Mouse (Mus musculus) brain, adult 2 months (tissue): ENCODE measurements at regions not wholly inside any gene's neighbourhood (a gene's known extent, or its start where the extent isn't known, plus 50 kb on each side); places are given as distances from the start of the nearest gene placed in this dataset.

ENCODE experiments used
- DNase-seq: peaks from one replicate; pipeline ENCODE4 v3.0.0; 2011; ENCODE audit warnings: low read depth, low spot score

DNA sequence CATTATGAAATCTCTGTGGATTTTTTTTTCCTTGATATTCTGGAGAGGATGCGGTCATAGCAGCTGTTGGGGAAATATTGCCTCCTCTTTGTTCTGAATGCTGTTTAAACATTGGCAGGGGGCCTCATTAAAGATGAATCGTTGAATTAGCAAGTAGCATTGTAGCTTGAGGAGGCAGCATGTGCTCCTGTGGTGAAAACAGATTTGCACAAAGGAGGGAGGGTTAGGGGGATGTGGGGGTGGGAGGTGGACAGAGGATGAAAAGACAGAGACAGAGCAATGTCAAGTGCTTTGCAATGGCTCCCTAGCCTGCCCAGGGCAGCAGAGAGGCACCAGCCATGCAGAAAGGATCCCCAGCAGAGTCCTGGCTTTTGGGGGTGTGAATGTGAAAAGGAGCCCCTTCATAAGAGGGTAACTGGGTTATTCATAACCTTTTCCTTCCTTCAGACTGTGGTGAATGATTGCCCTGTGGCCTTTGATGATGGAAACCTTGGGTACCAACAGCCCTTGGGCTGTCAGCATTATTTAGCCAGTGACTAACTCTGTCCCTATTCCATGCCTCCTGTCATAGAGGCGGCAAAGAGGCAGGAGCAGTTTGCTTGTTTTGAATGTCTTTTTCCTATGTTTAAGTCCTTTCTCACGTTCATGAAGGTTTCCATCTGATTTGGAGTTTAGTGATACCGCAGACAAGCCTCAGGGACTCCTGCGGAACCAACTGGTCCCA is 1541.6 kb upstream of the Gulo start:
- DNase-seq = no peak

DNA sequence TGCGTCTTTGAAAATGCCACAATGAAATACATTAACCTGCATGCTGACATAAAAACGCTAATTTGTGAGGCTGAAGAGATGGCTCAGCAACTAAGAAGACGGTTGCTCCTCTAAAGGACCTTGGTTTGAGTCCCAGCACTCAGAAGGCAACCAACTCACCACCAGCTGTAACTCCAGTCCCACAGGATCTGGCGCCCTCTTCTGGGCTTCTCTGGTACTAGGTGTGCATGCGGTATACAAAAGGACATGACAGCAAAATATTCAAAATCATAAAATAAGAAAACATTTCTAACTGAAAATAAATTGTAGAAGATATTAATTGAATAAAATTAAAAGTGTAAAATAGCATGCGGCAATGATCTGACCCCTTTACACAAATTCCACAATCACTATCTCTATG is 1539.7 kb upstream of the Gulo start:
- no peak for DNase-seq

DNA sequence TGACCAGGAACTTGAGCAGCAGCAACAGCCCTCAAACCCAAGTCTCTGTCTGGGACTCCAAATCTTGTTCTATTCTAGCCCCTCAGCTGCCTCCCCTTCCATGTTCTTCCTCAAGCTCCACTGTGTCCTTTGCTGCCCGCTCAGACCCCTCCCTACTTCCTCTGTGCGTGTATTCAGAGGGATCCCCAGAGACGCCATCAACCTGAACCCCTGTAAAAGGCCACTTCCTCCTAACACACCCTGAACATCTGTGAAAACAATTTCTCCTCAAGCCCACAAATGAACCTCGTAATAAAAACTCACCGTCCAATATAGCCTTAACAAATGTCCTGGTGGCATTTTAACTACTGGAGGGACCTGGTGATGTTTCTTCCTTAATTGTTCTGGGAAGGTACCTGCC is 1536.0 kb upstream of the Gulo start:
- DNase-seq = no peak

DNA sequence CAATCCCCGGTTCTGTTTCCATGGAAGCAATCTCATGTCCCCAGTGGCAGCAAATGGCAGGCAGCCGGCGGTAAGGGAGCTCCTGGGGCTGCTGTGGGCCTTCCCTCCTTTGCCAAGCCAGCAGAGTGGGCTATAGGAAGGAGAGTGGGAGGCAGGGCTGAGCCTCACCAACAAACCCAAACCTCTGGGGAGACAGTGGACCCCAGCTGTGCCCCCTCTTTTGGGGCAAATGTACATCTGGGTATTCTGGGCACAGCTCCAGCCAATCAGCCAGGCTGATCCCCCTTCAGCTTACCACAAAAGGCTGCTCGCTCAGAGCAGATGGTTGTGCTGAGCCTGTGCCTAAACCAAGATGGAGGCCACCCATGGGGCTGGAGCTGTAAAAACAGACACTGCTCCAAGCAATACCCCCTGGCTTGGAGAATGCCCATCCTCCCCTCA is 1532.3 kb upstream of the Gulo start:
- DNase-seq = peak; percentile 15

DNA sequence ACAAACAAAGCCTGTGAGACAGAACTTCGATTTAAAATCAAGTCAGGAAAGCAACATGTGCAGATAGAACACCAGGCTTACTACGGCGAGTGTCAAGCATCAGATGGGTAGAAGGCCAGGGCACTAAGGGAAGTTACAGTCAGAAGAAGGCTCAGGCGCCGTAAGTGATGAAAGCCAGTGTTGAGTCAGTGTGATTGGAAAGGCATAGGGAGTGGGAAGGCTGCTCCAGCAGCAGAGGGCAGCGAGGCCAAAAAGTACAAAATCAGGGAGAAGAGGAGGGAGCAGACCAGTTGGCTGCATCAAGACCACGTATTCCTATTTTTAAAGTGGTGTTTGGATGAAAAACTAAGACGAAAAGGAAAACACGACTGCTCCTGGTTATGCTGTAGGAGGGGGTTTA is 1529.7 kb upstream of the Gulo start:
- no peak for DNase-seq

DNA sequence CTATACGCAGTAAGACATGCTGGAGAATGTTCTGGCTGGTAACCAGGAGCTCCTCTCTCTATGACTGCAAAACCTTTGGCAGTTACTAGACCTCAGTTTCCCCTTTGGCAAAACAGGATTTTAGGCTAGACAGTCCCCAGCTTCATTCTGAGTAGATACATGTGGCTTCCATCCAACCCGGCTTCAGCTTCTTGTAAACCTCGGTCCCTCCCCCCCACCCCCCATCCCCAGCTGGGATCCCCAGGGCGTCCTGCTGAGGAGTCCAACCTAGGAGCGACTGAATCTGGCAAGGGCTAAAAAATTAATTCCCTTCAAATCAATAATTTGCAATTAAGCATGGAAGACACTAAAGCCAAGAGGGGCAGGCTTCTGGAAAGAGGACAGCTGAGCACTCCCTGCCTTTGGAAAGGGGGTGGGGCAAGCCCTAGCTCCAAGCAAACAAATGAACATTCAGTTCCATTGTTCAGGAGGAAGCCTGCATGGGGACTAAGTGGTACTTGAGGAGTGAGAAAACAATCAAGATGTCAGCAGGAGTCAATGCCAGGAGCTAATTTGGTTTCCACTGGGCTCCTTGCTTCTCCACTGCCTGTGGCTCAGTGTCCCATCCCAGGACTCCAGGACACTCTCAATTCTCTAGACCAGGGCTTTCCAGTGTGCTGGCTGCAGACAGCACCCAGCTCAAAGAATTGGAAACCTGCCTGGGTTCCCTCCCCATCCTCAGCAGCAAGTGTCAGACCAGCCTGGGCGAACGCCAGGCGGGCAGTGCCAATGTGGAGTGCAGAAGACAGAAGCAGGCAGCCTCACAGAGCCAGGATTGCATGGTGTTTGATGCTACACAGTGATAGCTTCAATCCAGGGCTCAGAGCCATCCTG is 1528.0 kb upstream of the Gulo start:
- DNase-seq = peak; percentile 67

DNA sequence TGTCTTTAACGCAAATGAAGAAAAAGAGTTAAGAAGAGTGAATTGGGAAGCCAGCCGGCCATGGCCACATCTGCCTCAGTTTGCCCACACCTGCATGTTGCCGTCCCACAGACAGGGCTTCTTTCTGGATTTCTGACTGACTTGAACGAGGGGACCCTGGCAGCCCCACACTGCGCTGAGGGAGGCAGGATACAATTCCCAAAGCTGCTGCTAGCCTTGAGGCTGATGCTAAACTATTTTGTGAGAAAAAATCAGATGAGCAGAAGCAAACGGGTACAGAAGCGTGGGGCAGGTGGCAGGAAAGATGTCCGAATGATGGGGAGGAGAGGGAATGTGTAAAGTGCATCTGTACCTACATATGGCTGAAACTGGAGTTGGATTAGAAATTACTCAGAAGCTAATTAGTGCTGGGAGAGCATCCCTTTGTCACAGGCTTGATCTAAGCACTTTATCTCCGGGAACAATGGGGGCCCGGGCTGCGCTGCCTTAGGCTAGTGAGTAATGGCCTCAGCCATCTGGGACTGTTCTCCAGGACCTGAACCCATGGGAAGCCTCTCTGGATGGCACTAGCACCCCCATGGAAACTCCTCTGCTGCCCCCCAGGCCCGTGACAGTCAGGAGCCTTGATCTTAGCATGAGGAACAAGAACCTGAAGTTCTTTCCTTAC is 1497.9 kb upstream of the Gulo start:
- DNase-seq = peak; percentile 4

DNA sequence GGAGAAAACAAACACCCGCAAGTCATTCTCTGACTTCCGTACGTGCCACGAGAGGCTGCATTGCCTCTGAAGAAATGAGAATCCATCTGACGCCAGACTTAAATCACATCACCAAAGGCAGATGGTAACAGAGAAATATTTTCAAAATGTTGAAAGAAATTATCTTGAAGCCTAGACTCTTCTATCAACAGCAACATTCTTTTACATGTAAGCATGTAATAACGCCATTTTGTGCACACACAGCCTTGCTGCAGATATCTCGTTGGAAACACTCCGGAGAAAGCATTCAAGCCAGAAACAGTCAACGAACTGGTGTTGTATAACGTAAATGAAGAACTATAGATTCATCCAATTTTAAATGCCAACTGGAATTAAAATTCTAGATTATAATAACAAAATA is 1483.1 kb upstream of the Gulo start:
- DNase-seq = no peak

DNA sequence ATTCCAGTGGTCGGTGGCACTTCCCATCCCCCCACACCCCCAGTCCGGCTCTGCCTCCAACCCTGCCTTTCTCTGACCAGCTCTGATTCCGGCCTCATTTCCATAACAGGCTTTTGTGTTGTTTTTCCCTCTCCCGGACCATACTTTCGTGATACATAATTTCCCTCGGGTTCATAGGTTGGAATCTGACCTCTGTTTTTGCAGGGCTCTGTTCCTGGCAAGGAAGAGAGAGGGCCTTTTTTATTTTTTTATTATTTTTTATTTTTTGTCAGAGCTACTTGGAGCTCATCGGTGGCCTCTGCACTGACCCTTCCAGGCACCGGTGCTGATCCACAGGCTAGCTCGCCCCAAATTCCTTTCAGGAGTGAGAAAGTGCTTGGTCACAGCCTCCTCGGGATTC is 1477.7 kb upstream of the Gulo start:
- DNase-seq = no peak

DNA sequence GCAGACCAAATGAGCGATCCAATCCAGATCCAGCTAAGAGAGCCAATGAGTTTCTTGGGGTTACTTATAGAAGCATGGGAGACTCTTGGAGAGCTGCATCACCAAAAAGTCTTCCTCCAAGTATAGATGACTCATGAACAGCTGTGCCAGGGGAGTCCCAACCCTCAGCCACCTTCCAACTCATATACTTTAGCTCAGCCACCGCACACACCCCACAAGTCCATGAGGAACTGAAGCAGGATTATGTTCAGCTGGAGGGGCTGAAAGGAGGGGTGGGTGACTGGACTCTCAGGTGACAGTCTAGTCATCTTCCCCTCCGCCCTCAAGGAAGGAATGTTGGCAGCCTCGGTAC is 1476.4 kb upstream of the Gulo start:
- DNase-seq = peak; percentile 48

DNA sequence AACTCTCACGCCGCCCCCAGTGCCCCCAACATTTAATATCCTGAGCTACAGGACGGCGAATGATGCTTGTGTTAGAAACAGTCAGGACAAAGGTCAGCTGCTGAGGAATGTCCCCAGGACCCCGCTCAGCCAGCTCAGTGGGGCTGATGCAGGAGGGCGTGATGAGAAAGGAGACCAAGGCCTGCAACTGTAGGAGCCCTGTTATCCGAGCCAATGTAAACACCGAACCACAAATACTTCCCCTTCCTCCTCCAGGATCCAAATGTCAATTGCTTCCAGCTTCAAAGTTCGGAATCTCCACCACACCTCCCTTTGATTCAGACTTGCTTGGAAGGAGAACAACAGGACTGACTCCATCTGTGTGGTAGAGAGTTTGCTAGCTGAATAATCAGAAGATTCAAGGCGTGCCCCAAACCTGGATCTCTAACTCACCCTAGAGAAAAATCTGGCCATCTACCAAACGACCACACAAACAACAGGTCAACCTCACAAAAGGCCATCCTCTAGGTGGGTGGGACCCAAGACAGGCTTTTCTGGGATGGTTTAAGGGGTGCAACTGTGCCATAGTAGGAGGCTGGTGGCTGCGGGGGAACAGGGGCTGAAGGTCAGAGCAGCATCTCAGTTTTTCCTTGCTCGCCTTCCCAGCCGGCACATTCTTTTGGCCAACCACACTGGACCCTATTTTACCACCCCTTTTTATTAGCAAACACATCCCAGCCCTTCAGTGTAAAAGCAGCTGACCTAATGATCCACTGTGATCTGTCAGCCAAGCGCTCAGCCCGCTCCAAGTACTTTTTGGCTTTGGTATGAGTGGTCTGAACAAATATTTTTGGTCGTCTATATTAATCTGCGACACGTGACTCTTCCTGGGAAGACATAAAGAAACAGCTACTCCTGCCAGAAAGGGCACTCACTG is 1475.8 kb upstream of the Gulo start:
- DNase-seq = no peak
